Mouse (Mus musculus) liver, postnatal 0 days (tissue): ENCODE measurements around the gene Kcnc3.

Experiments
- CTCF ChIP-seq: sonication (generic); IDR thresholded peaks from 2 replicates; pipeline ENCODE4 v1.5.1; 2016; ENCODE audit warnings: antibody characterized with exemption, low read depth
- EP300 ChIP-seq: IDR thresholded peaks from 2 replicates; pipeline ENCODE4 v1.6.1; 2016; ENCODE audit warnings: antibody characterized with exemption, low read depth, mild to moderate bottlenecking

GRCm38 (mm10) chr7:44604619-44605018 is 14.2 kb downstream of the Kcnc3 start:
- TF ChIP-seq CTCF (no peak), EP300 (no peak)
